Mouse (Mus musculus): ENCODE measurements at regions not wholly inside any gene's neighbourhood (a gene's known extent, or its start where the extent isn't known, plus 50 kb on each side); places are given as distances from the start of the nearest gene placed in this dataset.

DNA sequence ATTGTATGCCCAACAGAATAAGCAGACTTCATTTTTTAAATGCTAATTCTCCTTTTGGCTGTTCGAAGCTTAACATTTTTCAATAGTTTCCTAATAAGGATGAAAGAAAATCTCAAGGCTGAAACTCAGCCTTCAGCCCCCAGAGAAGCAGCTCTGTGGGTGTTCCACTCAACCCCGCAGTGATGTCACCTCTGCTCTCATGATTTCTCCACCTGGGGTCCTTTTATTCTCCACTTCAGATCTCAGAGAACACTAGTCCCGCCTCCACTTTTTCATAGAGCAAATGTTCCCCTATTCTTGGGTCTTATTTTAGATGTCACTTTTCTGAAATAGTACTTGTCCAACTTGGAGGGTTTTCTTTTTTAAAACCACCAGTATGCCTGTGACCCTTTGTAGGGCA lies 567.3 kb downstream of the Cntn3 start:
- no peak for DNase-seq (ENCODE audit: low read depth)

DNA sequence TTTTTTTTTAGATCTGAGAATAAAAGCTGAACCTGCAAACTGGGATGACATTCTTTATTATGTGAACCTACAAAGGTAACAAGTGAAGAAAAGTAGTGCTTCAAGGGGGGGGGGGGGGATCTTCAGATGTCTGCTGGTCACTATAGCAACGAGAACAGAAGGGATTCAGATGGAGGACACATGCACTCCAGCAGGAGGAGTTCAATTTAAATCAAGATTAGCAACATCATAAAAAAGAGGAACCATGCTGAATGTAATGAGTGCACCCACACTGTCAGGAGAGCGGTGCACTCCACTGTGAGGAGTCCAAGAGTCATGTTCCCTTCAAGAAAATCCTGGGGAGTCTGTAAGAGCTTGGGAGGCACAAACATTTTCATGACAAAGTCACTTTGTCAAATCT lies 574.7 kb downstream of the Cntn3 start:
- no peak for DNase-seq (ENCODE audit: low read depth)

- no peak for DNase-seq (ENCODE audit: low read depth)
Observed at GRCm38 (mm10) chr6:101997629-101998028, 575.3 kb downstream of the Cntn3 start.

GRCm38 (mm10) chr6:101992815-101993214 lies 580.1 kb downstream of the Cntn3 start:
- DNase-seq (ENCODE audit: low read depth): no peak

DNA sequence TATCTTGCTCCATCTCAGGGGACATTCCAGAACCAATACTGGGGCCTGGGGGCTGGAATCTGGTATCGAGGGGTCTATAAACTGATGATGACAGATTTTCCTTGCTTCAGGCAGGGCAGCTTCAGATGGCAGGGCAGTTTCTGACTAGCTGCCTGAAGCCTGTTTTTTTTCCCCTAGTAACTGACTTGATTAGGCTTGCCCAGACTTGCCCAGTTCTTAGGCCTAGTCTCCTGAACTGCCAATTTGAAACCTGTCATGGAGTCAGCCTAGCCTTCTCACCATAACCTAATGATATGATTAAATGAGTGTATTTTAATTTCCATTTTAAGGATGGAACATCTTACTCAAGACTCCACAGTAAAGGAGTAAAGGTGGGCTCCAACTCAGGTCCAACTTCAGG lies 591.2 kb downstream of the Cntn3 start:
- DNase-seq (ENCODE audit: low read depth): no peak

GRCm38 (mm10) chr6:101979213-101979612 lies 593.7 kb downstream of the Cntn3 start:
- no peak for DNase-seq (ENCODE audit: low read depth)

DNA sequence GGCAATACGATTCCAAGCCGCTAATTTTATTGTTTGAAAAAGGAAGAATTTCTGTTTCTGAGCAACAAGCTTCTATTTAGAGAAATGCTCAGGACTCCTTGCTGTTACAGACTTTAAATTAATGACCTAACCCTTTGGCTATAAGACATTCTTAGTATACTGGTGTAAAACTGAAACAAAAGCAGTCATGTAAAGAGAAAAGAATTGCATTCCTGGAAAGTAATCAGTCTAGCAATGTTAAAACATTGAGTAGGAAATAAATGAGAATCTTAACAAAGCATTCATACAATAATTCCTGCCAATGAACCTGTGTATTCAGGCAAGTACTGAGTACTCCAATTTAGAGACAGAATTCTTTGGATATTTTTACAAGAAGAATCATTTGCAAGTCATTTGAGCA lies 587.2 kb upstream of the Pdzrn3 start:
- no peak for DNase-seq (ENCODE audit: low read depth)

- peak; percentile 16 for DNase-seq (ENCODE audit: low read depth)
Observed at GRCm38 (mm10) chr6:101961476-101961875, 583.8 kb upstream of the Pdzrn3 start.

DNA sequence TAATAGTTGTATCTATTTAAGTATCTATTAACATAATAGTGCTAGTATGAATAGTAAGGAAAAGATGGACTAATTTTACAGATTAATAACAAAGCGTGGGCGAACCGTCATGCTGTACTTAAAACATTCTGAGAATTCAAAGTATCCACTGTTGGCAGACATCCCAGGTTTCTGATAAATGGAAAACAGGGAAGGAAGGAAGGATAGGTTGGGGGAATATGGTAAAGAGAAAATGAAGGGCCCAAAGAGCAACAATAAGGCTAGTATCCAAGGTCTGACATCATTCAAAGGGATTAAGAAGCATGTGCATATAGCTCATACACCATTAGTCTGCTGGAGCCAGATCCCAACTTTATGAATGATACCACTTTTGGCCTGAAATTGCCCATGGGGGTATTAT lies 572.0 kb upstream of the Pdzrn3 start:
- peak; percentile 21 for DNase-seq (ENCODE audit: low read depth)

DNA sequence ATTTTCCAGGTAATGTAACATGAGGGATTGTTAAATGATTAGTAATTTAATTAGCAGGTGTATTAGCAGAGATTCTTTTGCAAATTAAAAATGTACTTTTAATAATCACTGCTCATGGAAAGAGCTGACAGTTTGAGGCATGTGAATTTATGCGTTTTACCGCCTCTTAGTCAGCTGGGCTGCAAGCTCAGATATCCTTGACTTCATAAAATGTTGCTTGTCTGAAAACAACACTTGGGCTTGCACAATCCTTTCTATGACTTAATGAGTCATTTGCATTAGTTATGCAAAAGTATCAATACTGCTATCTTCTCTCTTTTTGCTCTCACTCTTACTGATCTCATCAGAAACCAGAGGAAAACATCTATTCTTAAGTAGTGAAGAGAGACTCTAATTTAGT lies 571.3 kb upstream of the Pdzrn3 start:
- no peak for DNase-seq (ENCODE audit: low read depth)

DNA sequence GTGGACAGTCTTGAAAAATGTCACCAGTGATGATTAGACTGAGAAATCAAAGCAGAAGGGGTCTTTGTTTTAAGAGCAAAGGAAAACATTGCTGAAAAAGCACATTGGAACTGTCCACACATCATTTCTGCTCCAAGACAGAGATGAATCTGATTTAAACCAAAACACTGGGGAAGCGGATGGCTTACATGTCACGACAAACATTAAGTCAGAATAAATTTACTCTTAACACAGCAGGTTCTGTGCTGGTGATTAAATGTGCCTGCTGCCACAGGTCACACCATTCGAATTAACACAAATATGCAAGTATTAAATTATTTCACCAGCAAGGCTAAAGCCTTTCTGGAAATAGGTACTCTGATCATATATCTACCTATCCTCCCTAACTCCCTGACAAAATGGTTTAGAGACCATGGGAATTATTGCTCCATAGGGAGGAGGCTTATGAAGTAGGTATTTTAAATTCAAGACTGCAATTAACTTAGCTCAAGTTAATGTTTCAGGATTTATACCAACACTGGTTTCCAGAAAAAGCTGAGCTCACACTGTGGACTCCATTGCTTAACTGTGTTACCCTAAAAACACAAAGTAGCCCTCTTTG lies 562.7 kb upstream of the Pdzrn3 start:
- DNase-seq (ENCODE audit: low read depth): no peak

GRCm38 (mm10) chr6:101938393-101938985 lies 560.8 kb upstream of the Pdzrn3 start:
- DNase-seq (ENCODE audit: low read depth): no peak

DNA sequence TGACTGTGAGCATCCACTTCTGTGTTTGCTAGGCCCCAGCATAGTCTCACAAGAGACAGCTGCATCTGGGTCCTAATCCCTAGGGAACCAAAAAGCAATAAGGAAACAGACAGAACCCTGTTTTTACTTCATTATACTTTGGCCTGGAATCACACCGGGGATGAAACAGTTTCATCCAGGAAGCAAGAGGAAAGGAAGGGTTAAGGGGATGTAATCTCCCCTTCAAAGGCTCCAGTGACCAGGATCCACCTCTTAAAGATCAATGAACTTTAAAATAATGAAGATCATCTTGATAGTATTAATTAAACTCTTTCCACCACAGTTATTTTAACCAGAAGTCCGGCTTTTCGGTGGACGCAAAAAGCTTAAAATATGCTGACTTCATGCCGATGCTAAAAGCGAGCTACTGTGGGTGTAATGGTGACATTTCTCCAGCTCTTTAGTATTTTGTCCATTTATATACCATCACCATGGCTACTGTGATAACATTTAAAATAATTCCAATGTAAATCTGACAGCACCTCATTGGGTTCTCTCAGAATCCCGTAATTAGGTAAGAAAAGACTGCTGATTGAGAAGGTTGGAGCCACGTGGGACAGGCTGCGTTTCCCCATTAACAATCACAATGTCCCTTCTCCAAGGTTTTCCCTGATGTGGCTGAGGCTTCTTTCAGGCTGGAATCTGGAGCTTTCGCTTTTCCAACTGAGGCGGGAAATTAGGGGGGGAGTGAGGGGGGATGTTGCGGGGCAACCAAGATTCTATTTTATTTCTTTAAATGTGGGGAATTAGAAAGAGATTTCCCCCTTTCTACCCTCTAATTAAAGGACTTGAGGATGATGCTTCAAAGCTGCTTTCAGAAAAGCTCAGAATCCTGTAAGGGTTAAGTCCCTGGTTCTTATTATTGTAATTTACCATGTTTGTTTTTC lies 560.0 kb upstream of the Pdzrn3 start:
- no peak for DNase-seq (ENCODE audit: low read depth)

GRCm38 (mm10) chr6:101931768-101932167 lies 554.1 kb upstream of the Pdzrn3 start:
- DNase-seq (ENCODE audit: low read depth): no peak

GRCm38 (mm10) chr6:101921686-101922085 lies 544.0 kb upstream of the Pdzrn3 start:
- no peak for DNase-seq (ENCODE audit: low read depth)

GRCm38 (mm10) chr6:101921186-101921585 lies 543.5 kb upstream of the Pdzrn3 start:
- no peak for DNase-seq (ENCODE audit: low read depth)

DNA sequence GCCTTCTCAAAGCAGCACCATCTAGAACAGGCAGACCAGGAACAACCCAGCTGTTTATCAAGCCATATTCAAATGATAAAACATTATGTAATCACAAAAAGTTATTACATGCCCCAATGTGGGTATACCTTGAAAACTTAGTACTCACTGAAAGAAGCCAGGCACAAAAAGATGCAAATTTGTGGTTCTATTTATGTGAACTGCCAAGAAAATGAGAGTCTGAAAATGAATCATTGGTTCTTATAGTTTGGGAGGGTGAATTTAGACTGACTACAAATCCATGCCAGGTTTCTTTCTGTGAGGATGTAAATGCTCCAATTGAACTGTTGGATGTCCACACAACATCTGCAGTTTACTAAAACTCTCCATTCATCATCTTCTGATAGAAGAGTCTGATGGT lies 541.2 kb upstream of the Pdzrn3 start:
- DNase-seq (ENCODE audit: low read depth): no peak

DNA sequence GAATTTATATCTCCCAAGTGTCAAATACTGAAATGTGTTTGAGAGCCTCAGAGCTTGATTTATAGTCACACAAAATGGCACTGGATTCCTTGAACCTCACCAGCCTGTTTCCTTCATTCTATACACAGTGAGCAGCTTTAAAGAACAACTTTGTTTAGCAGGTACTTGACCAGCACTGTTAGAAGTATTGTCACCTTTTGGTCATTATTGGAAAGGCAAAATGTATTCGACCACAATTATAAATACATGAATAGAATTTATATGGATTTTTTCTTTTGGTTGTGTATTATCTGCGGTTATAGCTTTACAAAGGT lies 527.3 kb upstream of the Pdzrn3 start:
- DNase-seq (ENCODE audit: low read depth): no peak

DNA sequence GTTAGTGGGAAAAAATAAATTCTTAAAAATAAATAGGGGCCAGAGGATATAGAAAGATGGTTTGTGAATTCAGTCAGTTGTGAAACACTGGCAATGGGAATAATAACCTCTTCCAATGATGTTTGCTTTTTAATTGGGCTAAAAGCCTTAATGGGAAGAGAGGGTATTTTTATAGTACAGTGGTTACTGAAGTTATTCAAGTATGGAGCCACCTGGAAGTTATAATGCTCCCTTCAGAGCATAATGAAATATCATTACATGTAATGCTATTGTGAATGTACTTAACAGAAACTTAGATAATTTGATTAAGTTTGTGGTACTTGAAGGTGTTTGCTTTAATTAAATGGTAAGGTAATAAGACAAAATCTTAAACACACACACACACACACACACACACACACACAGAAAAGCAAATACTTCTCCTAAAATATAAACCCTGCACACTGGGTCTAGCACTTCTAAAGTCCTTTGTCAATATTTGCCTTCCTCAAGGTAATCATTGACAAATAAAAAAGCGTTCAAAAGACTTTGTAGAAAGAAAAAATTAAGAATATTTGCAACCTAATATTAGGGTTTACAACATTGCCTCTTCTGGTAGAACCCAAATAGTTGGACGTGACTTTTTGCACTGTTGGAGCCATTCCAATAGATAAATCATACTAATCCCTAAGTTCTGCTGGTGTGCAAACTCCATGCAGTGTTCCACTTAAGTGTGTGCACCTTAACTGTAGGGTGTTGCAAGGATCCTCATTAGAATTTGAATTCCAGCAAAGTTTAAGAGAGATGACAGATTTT lies 526.7 kb upstream of the Pdzrn3 start:
- no peak for DNase-seq (ENCODE audit: low read depth)

DNA sequence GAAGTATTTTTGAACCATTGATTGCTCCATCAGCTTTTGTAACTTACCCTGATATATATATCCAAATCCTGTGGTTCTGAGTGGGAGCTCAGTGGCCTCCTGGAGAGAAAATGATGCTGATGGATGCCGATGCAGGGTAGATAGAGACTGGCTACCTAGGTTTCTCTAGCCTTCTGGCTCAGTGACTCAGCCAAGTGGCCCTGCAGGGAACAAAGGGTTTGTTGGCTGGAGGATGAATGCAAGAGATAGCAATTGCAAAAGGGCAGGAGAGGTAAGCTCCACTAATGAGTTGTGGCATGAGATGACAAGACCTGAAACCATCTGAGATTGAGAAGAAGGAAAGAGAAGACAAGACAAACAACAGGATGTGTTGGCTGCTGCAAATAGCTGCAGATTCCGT lies 524.6 kb upstream of the Pdzrn3 start:
- no peak for DNase-seq (ENCODE audit: low read depth)

- DNase-seq (ENCODE audit: low read depth): no peak
Observed at GRCm38 (mm10) chr6:101898544-101898943, 520.8 kb upstream of the Pdzrn3 start.

- no peak for DNase-seq (ENCODE audit: low read depth)
Observed at GRCm38 (mm10) chr6:101890655-101891054, 513.0 kb upstream of the Pdzrn3 start.

GRCm38 (mm10) chr6:101882938-101883337 lies 505.2 kb upstream of the Pdzrn3 start:
- no peak for DNase-seq (ENCODE audit: low read depth)
